Mouse (Mus musculus) megakaryocyte, adult 5-6 weeks (primary cell): ENCODE measurements around the gene Ttc6. TPM values are rescaled to one million over a fixed set of nuclear protein-coding genes. Genes with fewer than 3 reads are reported as not detected.

Experiments
- ATAC-seq: 2 replicates; pipeline ENCODE4 v1.8.0; 2016; ENCODE audit warnings: mild to moderate bottlenecking, inconsistent platforms; ENCODE audit not compliant: poor library complexity, severe bottlenecking
- total RNA-seq, 2 experiments: library from RNA; stranded (forward) in 1 of 2; stranded (reverse) in 1 of 2; fragments of 153-499, 151-499 nt in 1 of 2; fragments of 221-1000, 200-1000 nt in 1 of 2; gene quantifications; 2 replicates each; pipeline versions ENCODE4 v1.2.3 to v1.2.4; 2015 to 2017

Ttc6 gene
- total RNA-seq, 2 experiments from 2014 or later: not detected

DNA sequence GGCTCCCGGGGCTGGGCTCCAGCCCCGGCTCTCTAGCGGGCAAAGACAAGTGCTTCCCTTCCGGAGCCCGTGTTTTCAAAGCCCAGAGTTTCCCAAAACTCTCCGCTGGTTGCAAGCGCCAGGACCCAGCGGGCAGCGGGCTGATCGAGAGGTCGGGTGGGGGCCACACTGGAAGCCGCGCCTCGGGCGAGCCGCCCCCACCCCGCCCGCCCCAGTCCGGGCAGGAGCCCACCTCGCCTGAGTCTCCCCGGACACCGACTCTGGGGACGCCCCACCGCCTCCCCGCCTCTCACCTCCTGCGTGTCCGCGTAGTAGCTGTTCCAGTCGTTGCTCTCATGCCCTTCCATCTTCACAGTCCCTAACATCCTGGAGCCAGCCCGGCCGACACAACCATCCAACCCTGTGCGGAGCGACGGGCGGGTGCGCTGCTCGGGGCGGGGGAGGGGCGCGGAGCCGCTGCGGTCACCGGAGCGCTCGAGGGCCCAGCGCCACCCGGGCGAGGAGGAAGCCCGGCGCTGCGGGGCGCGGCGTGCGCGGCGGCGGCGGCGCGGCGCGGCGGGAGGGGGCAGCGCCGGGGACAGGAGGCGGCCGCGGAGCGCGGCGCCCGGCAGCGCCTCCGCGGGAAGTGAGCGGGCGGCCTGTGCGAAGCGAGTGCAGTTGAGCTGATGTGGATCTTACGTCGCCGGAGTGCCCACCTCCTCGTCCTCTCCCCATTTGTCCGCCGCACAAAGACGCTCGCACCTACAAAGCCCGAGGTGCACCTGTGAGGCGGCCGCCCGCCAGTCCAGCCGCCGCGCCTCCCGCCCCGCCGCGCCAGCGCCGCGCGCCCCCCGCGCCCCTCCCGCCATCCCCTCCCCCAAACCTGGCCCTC, 18.3 kb upstream of the Ttc6 start:
- peak; percentile 31 for ATAC-seq

GRCm38 (mm10) chr12:57546415-57547201, 17.3 kb upstream of the Ttc6 start, which contains the start of gene Foxa1:
Gene Foxa1, minus strand, starts transcription at chr12:57546916.
- peak; percentile 50 for ATAC-seq

DNA sequence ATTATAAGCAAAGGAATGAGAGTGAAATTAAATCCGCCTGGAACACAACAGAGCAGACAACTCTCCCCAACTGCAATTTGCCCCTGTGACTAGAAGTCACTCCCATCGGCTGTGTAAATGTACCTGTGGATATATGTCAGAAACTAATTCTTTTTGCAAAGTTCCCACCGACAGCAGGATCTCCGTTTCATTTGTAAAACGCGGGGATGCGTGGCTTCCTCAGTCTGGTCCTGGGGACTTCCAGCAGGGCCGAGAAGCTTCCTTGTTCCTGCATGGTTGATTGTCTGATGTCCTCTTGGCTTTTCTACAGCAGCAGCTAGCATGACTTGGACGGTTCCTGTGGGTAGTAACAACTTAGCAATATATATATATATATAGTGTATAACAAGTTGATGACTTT, 16.0 kb upstream of the Ttc6 start:
- ATAC-seq: no peak

- no peak for ATAC-seq
Observed at GRCm38 (mm10) chr12:57548352-57548980, 15.4 kb upstream of the Ttc6 start.

DNA sequence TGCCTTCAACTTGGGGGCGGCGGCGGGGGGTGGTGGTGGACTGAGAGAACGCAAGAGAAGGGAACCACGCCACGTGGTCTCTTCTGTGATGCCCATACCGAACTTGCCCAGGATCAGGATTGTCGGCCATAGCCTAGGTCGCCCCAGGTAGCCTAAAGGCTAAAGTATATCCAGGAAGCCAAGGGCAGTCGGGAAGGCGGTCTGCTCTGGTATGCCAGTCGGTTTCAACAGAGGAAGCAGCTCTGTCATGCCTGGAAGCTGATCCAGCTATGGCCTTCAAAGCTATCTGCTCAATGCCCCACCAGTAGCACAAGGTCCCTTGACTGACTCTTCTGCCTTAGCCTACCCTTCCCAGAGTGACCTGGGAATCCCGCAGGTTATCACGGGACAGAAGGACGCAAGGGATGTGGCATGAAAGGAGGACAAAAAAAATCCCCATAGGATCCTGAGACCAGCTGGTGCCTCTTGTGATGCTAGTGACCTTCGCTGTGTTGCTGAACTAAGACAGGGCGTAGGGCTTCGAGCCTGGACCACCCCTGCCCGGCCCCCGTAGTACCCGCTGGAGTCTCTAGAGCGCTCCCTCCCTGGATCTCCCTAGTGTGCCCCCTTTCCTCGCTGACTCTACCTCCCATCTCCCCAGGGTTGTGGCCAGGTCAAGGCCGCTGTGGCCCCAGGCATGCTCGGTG, 14.8 kb upstream of the Ttc6 start:
- no peak for ATAC-seq

DNA sequence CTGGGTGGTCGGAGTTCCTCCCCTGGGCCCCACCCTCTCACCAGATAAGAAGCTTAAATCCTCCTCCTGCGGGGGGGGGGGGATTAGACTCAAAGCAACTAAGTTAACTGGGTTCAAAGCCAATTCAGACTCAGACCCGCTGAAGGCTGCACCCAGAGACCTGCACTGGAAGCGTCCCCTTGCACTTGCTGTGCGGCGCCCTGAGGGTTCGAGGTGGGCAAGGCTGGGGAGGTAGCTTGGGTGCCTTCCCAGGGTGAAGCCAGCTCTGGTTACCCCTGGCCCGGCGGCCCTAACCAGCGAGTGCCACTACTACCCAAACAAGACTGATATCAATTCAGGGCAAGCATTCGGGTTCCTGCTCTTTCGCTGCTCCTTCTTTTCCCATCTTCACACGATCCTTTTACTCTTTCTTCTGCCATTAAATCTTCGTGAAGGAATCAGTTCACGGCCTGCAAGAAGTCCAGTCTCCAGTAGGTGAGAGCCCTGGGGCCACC, 14.2 kb upstream of the Ttc6 start:
- no peak for ATAC-seq

DNA sequence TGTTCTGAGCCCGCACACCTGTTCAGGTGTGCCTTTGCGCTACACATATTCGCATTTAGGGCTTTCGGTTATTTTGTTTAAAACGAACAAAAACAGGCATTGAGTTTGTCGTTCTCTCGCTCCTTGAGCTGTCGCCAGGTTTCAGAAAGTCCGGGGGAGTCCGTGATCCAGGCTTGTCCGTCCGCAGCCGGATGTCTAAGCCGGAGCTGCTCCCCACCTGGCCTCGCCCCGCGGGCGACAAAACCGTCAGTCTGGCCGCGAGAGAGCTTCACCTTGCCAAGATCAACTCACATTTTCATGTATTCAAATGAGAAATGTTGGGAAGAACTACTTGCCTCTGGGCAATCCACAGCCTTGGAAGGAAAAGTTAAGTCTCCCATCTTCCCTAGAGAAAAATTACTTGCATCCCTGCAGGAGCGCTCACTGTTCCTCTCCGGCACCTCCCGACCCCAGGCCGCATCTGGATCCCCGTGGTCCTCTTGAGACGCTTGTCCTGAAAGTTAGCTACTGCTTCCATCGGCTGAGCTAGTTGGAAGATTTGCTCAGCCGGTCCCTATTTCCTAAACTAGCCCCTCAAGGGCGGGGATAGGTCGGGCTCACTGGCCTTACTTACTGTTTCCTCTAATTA, 13.6 kb upstream of the Ttc6 start:
- no peak for ATAC-seq

- ATAC-seq: no peak
Observed at GRCm38 (mm10) chr12:57550881-57551280, 13.0 kb upstream of the Ttc6 start.

DNA sequence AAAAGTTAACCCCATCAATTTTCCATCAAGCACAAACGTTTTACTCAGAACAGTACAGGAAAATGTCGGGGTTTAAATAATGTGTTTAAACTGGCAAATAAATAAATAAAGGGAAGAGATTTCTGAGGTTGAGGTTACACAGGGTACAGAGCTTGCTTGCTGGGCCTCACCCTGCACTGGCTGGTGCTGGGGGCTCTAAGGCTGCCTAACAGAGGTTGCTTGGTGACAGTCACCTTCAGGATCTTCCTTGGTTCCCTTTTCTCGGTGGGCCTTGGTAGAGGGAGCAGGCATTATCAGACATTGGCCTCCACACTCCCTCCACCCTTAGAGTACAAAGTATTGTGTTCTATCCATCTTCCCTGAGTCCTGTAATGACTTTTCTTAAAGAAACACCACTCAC, 11.6 kb upstream of the Ttc6 start:
- ATAC-seq: no peak

DNA sequence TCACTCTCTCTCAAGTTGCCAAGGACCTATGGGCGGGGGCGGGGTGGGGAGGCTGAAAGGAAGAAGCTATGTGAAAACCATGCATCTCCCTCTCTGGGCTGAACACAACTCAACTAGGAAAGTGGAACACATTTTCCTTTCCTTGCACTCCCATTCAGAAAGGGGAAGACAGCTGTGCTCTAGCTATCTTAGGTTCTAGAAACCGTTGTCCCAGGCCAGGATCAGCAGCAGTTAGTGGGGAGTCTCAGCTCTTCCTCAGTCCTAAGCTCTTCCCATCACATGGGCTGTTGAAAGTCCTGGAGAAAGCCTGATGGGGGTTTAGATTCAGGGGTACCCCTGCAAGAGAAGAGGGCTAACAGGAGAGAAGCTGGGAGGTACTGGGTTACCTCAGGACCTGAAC, 9.8 kb upstream of the Ttc6 start:
- ATAC-seq: no peak

GRCm38 (mm10) chr12:57571773-57572172, 7.9 kb downstream of the Ttc6 start:
- ATAC-seq: no peak

- no peak for ATAC-seq
Observed at GRCm38 (mm10) chr12:57572415-57572814, 8.5 kb downstream of the Ttc6 start.

DNA sequence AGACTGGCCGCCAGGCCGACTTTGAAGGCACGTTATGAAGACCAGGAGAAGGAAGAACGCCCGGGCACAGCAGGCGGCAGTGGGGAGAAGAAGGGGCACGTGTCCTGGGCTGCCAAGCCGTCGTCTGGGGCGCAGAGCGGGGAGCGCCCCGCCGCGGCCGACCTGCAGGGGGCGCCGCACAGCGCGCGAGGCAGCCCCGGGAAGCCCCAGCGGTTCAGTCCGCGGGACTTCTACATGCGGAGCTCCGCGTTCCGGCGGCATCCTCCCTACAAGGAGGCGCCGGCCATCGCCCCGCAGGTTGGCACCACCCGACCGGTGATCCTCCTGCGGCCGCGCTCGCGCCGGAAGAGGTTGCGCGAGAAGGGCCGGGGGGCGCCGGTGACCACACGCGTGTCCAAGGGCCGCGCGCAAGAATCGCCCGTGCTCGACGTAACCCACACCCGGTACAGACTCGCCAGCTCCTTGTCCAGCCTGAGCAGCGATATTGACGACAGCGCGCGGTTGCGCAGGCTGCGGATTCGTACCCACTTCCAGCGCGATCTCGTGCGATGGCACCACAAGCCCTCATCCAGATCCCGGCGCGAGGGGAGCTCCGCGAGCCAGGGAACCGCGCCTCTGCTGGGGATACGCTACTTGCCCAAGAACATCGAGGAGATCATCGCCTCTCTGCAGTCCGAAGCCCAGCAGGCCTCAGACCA, 12.2 kb downstream of the Ttc6 start:
- no peak for ATAC-seq

- ATAC-seq: no peak
Observed at GRCm38 (mm10) chr12:57607624-57608023, 43.7 kb downstream of the Ttc6 start.

- ATAC-seq: no peak
Observed at GRCm38 (mm10) chr12:57615137-57615536, 51.2 kb downstream of the Ttc6 start.

DNA sequence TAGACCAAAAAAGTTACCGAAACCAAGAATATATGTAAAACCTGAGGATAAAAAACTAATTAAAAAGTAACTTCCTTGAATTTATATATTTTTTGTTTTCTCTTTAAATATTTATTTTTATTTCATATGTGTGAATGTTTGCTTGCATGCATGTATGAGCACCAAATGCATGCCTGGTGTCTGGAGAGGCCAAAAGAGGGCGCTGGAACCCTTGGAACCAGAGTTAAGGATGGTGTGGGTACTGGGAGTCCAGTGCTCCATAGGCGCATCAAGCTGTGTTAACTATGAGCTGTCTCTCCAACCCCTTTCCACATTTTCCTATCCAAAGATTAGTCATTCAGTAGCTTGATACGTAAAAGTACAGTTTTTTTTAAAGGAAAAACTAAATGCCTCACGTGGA, 58.1 kb downstream of the Ttc6 start:
- no peak for ATAC-seq

GRCm38 (mm10) chr12:57623264-57623663, 59.4 kb downstream of the Ttc6 start:
- ATAC-seq: no peak

DNA sequence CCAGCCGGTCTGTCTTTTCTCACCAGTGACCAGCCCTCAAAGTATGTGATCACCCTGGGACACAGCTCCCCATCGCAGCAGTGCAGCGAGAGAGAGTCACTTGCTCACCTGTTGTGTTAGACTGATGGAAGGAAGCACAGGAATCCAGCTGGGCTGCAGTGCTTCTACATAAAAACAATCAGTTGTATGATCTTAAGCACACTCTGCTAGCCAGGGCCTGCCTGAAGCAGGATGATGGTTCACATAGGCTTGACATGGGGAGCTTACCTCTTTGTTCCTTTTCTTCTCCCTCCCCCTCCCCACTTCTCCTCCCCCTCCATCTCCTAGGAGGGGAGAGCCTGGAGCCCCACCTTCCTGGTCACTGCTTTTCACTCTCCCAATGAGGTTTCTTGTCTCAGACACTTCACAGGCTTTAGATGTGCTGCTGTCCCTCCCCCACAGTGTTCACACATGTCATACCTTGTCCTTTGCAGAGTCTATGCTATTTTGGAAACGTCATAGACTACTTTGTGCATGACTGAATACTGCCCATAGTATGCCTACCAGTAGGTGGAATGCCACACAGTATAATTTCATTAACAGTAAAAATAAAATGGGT, 60.2 kb downstream of the Ttc6 start:
- ATAC-seq: no peak

DNA sequence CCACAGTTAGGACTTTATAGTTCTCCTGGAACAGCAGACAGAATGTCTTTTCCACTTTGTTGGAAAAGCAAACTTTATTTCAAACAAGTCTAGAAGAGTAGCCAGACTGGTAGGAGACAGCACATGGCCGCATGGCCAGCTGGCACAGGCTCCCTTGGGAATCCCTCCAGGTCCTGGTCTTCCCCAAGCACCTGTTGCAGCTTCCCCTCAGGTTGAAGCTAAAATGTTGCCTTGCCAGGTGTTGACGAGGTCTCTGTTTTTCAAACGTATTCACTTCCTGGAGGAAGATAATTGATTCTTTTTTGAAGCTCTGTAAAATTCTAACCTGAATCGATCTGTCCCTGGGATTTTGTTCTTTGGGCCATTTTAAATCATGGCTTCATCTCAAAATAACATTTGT, 86.1 kb downstream of the Ttc6 start:
- no peak for ATAC-seq
